Mouse (Mus musculus) subcutaneous adipose tissue, adult 2 months (tissue): ENCODE data around the gene Plp2. TPM values are rescaled to one million over a fixed set of nuclear protein-coding genes. Genes with fewer than 3 reads are reported as not detected.

ENCODE experiments used
- polyA plus RNA-seq: library from polyadenylated mRNA; depleted of rRNA; stranded (reverse); fragments of >200 nt; gene quantifications from 2 replicates; pipeline ENCODE4 v1.2.3, GENCODE M21; 2012; ENCODE audit warnings: low replicate concordance; rRNA removed

The Plp2 gene
- polyA plus RNA-seq = 261 and 296 TPM in 2 replicates

DNA sequence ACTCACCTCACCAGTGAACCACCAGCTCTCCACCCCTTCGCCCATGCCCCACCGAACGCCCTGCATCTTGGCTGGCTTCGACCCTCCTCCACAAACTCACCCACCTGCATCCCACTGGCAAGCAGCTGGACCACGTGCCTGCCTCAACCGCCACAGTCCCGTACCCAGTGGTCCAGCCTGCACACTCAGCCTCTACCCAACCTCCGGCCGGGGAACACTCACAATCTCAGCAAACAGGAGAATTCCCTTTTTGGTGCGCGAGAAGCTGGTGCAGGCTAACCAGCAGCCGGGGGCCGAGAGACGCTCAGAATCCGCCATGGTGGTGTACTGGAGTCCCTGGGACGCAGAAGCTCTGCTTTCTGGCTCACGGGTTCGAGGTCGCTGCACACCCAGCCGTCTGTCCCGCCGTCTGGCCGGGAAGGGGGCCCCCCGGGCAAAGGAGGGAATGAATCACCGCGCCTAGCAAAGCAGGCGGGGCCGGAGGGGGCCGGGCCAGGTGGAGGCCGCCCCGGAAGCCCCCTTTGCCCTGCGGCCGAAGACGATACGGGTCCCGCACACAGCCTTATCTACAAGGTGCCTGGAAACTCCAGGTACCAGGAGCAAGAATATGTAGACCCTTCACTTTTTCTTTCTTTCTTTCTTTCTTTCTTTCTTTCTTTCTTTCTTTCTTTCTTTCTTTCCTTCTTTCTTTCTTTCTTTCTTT, at the start of gene Plp2:
Gene Plp2 (minus strand): TSS at position 470 of the 703 bp plus-strand sequence.

DNA sequence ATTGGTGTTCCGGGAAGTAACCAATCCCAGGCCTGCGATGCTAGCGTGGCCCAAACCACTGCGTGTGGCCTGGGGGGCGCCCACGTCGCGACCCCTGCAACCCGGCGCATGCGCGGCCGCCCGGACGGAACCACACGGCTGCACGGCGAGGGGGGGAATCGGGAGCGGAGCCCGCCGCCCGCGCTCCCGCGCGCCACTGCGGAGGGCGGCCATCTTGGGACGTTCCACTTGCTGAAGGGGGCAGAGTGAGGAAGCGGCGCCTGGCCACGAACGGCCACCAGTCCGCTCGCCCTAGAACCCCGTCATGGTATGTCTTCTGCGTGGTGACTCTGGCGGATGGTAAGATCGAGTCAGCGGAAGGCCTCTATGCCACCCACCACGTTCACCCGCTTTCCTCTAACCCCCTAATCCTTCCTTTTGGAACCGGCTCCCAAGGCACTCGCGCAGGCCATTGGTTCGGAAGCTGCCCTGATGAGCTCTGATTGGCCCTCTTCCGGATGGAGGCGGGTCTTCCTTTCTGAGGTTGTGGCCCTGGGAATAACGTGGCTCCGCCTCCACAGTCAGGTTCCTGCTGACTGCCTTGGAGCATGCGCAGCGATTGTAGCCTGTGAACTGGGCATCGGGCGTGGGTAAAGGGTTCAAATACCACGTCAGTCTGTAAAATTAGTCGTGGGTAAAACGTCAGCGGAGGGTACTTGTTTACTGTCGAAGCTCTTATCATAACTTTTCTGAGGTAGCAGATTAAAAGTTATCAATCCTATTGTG, 43.1 kb upstream of the Plp2 start, which contains the start of gene Wdr45:
Gene Wdr45 (plus strand): TSS at position 199 of the 765 bp plus-strand sequence.

DNA sequence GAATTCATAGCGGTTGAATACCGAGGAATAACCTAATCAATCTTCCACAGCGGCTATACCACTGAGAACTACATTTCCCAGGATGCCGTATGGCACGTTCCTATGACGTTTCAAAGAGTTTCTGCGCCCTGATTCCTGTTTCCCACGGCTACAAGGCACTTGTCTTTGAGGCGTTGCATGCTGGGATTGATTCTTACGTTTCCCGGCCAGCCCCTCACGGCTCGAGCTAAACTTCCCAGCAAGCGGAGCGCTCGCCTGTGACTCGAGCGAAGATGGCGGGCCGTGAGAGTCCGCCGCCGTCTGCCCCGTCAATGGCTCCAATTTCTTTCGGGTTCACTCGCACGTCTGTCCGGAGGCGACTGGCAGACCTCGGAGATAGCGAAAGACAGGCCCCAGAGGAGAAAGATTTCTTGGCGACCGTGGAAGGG, 25.8 kb upstream of the Plp2 start, which contains the start of gene Gpkow:
Gene Gpkow (plus strand): TSS at position 178 of the 428 bp plus-strand sequence.

DNA sequence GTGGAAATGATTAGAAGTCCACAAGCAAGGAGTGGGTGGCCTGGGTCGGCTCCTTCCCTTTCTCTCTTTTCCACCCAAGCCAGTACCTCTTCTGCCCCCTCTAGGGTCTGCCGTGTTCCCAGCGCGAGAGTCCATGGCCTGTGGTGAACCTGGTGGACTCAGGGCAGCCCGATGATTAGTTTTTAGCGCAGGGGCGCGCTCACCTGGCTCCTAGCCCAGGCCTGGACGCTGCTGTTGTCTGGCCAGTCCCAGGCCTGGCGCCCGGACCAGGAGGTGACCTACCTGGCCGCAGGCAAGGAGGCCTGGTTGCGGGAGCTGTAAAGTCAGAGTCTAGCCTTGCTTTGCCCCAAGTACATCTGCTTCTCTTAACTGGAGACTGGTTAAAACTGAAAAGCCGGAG, 9.7 kb upstream of the Plp2 start, which contains the start of gene Magix:
Gene Magix (minus strand): TSS at position 388 of the 400 bp plus-strand sequence.

DNA sequence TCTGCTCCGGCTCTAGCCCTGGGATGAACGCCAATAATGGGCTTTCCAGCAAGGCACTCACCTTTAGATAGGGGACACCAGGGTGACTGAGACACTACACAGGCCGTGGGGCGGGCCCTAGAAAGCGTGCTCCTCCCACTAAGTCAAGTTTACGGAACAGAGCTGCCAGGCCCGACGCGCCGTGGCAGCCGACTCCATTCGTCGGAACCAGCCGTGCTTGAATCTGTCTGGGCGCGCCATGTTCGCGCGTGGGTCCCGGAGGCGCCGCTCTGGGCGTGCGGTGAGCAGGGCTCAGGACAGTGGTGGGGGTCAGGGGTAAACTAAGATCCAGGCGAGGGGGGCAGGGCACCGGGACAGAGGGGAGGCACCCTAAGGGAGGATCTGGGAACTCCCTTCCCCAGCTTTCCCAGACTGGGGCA, 14.0 kb downstream of the Plp2 start, which contains the start of gene Prickle3:
Gene Prickle3 (plus strand): TSS at position 40 of the 419 bp plus-strand sequence.

DNA sequence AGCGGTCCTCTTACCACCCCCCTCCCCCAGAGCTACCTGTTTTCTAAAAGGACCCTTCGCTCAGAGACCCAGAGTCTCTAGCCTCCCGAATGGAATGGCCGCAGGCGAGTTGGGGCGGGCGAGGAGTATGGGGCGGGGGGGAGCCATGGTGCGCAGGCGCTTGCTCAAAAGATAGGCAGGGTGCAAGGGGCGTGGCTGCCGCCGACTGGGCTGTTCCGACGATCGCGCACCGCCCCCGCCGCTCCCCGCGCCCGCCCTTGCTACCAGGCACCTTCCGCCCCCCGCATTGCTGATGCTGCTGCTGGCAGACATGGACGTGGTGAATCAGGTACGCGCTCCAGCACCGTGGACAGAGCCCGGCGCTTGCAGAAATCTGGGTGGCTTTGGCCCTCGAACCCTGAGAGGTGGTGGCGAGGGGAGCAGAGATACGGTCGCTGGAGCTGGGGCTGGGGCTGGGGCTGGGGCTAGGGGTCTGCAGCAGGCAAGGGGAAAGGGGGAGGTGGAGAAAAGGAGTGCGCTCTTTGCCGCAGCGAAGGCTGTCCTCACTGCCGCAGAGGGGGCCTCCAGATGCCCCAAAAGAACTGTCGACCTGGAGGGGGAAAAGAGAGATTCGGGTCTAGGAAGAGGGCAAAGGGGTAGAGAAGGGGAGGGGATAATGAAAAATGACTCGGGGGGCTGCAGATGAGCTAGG, 32.6 kb downstream of the Plp2 start, which contains the start of gene Syp:
Gene Syp (plus strand): TSS at position 71 of the 691 bp plus-strand sequence.

Other genes starting within 250 kb of the Plp2 start
- gene Foxp3, start 97.7 kb downstream of the Plp2 start, polyA plus RNA-seq = 0.15 and 0.36 TPM in 2 replicates
- 1.6 and 3.6 TPM in 2 replicates for gene Ppp1r3f, start 97.1 kb downstream of the Plp2 start, polyA plus RNA-seq
- gene Ccdc22, start 65.9 kb downstream of the Plp2 start, polyA plus RNA-seq = 20.1 and 23.7 TPM in 2 replicates
- gene Cacna1f, start 64.3 kb downstream of the Plp2 start, polyA plus RNA-seq = 0.03 and 0.06 TPM in 2 replicates
- 6.8 and 38.6 TPM in 2 replicates for gene Syp, start 32.9 kb downstream of the Plp2 start, polyA plus RNA-seq
- gene Prickle3, start 14.1 kb downstream of the Plp2 start, polyA plus RNA-seq = 22.2 and 28.8 TPM in 2 replicates
- 6.6 and 7.9 TPM in 2 replicates for gene Magix, start 9.9 kb upstream of the Plp2 start, polyA plus RNA-seq
- 9.4 and 11.1 TPM in 2 replicates for gene Gpkow, start 25.7 kb upstream of the Plp2 start, polyA plus RNA-seq
- 77.1 and 105 TPM in 2 replicates for gene Wdr45, start 42.9 kb upstream of the Plp2 start, polyA plus RNA-seq
- 0.97 TPM in 1 of 2 replicates, not detected in the other for gene Gm45208, start 50.9 kb upstream of the Plp2 start, polyA plus RNA-seq
- 26.1 and 85.6 TPM in 2 replicates for gene Praf2, start 57.0 kb upstream of the Plp2 start, polyA plus RNA-seq
- 3.5 and 16.5 TPM in 2 replicates for gene Ccdc120, start 79.5 kb upstream of the Plp2 start, polyA plus RNA-seq
- gene Tfe3, start 91.2 kb upstream of the Plp2 start, polyA plus RNA-seq = 27.8 and 38.8 TPM in 2 replicates
- 31.1 and 39.0 TPM in 2 replicates for gene Gripap1, start 118.4 kb upstream of the Plp2 start, polyA plus RNA-seq
- gene Kcnd1, start 150.9 kb upstream of the Plp2 start, polyA plus RNA-seq = 2.1 and 4.6 TPM in 2 replicates
- gene Otud5, start 170.0 kb upstream of the Plp2 start, polyA plus RNA-seq = 24.5 and 39.8 TPM in 2 replicates
- 3.0 and 9.6 TPM in 2 replicates for gene Pim2, start 206.9 kb upstream of the Plp2 start, polyA plus RNA-seq
- 57.9 and 69.0 TPM in 2 replicates for gene Slc35a2, start 212.6 kb upstream of the Plp2 start, polyA plus RNA-seq
- 52.5 and 69.5 TPM in 2 replicates for gene Pqbp1, start 227.9 kb upstream of the Plp2 start, polyA plus RNA-seq
- 31.6 and 39.6 TPM in 2 replicates for gene Timm17b, start 228.0 kb upstream of the Plp2 start, polyA plus RNA-seq
- gene Gm10491, start 236.4 kb upstream of the Plp2 start, polyA plus RNA-seq = not detected in 2 replicates
- gene Gm10490, start 238.2 kb upstream of the Plp2 start, polyA plus RNA-seq = not detected in 2 replicates
- 0.24 TPM in 1 of 2 replicates, not detected in the other for gene Pcsk1n, start 248.4 kb upstream of the Plp2 start, polyA plus RNA-seq